Mouse (Mus musculus) liver, embryonic 16.5 days (tissue): ENCODE results near the gene Hes7. TPM values are rescaled to one million over a fixed set of nuclear protein-coding genes. Genes with fewer than 3 reads are reported as not detected.

Source experiments
- ATAC-seq: fragments of 200-750 bp; cut with Nextera tagmentation; 2 replicates; pipeline ENCODE4 v1.8.0; 2017; ENCODE audit warnings: low read depth, mild to moderate bottlenecking, moderate number of reproducible peaks, moderate library complexity
- H3K27ac ChIP-seq: fragments of 300-500 bp; sonication (generic); 2 replicates; pipeline ENCODE4 v1.5.1; 2014; ENCODE audit warnings: mild to moderate bottlenecking, low read length
- H3K27me3 ChIP-seq: fragments of 300-500 bp; sonication (generic); 2 replicates; pipeline ENCODE4 v1.6.1; 2014; ENCODE audit warnings: low read depth, low read length, mixed read lengths; ENCODE audit not compliant: control insufficient read depth, insufficient read depth
- H3K36me3 ChIP-seq: fragments of 300-500 bp; sonication (generic); 2 replicates; pipeline ENCODE4 v1.6.1; 2014; ENCODE audit warnings: mild to moderate bottlenecking; ENCODE audit not compliant: control insufficient read depth, insufficient read depth
- H3K4me1 ChIP-seq: fragments of 300-500 bp; sonication (generic); 2 replicates; pipeline ENCODE4 v1.6.1; 2014; ENCODE audit warnings: low read depth, low read length, mixed read lengths; ENCODE audit not compliant: control insufficient read depth
- H3K4me2 ChIP-seq: fragments of 300-500 bp; sonication (generic); 2 replicates; pipeline ENCODE4 v1.6.1; 2014; ENCODE audit warnings: low read depth, low read length, mixed read lengths
- H3K4me3 ChIP-seq: fragments of 300-500 bp; sonication (generic); 2 replicates; pipeline ENCODE4 v1.5.1; 2014; ENCODE audit warnings: low read depth, mild to moderate bottlenecking, low read length
- H3K9ac ChIP-seq: fragments of 300-500 bp; sonication (generic); 2 replicates; pipeline ENCODE4 v1.6.1; 2014; ENCODE audit warnings: low read depth, low read length
- H3K9me3 ChIP-seq: fragments of 300-500 bp; sonication (generic); replicated peaks from 2 replicates; pipeline ENCODE4 v1.6.1; 2016; ENCODE audit warnings: low read length; ENCODE audit not compliant: control insufficient read depth
- WGBS: fragments of 180-500 bp; shearing (Covaris S2); extraction: QIAGEN DNeasy Blood & Tissue Kit; methylation state at CpG from one replicate; pipeline ENCODE4 v1.1.7; 2014; ENCODE audit not compliant: insufficient replicate concordance; 5-methylcytosine and 5-hydroxymethylcytosine counted together
- polyA plus RNA-seq: library from polyadenylated mRNA; unstranded; fragments of >200 nt; fragmentation: Nextera tagmentation; extraction: Ambion mirVana; gene quantifications from 2 replicates; pipeline ENCODE4 v1.2.1, GENCODE M21; 2015

Gene Hes7
- 0.06 and 0.07 TPM in 2 replicates for polyA plus RNA-seq

DNA sequence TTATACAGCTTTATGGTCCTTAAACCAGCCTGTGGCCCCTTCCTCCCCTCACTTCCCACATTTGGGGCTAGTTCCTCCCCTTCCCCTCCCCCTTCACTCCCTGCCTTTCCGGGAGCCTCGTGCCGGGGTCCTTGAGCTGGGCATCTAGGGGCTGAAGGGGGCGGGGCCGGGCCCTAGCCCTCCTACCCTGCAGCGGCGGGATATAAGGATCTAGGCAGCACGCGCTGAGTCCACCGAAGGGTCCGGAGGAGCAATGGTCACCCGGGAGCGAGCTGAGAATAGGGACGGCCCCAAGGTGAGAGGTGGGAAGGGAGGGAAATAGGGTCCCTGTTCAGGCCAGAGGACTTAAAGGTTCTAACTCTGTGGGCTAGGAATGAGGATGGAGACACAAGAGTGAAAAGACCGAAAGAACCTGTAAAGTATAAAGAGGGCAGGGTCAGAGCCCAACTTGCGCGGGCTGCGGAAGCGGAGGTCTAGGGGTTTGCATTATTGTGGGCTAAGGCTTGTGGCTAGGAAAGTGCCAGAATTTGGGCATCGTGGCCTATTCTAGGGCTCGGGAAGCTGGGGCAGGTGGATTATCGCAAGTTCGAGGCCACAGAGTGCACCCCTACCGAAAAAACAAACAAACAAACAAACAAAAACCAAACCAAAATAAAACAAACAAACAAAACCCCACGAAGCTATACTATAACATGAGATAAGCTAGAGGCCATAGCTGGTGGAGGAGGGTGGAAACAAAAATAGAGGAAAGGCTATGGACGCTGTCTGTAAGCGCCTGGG lies at the start of gene Hes7:
Gene Hes7 (plus strand): TSS at position 184 of the 780 bp plus-strand sequence.
- Histone ChIP-seq H3K4me1 (peaks cover 58% of the 10 kb centered on the region), H3K36me3 (no peaks in the 10 kb centered on the region), H3K27ac (no peak within 1 kb of the TSS), H3K4me3 (peak within 1 kb of the TSS; percentile 74), H3K9me3 (no peaks in the 10 kb centered on the region), H3K27me3 (peaks cover 43% of the 10 kb centered on the region), H3K4me2 (peak within 1 kb of the TSS; percentile 97), H3K9ac (peak within 1 kb of the TSS; percentile 26; the same call in 1 of the 2 replicates)
- no peak for ATAC-seq
- WGBS, result under 1% methylated on average over 27 of the region's 27 CpGs

DNA sequence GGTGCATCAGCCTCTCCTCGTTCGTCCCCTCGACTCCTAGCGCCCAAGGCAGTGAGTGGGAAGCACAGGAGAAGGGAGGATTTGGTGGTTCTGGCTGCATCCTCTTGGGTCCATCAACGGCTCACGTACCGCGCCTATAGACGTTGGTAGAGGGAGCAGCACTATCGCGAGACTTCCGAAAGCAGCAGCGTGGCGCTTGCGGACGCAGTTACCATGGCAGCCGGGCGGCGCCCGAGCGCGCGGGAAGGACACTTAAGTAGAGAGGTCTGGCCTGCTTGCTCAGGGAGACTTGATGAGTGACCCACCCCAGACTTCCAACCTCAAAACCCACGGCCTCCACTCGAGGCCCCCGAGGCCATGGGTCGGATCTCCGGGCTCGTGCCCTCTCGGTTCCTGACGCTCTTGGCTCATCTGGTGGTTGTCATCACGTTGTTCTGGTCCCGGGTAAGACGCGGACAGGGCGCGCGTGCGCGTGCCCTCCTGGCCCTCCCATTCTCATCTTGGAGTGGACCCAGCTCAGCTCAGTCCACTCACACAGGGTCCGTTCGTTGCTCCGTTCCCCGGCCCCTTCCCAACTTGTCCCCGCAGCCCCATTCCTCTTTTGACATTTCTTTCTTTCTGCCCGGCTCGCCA lies 49.5 kb upstream of the Hes7 start, which contains the start of gene Tmem107:
Gene Tmem107 (plus strand): TSS at position 217 of the 633 bp plus-strand sequence.
- H3K27ac ChIP-seq, result peak within 1 kb of the TSS; percentile 83
- peak within 1 kb of the TSS; percentile 74 for H3K4me3 ChIP-seq
- H3K27me3 ChIP-seq, result no peaks in the 10 kb centered on the region
- H3K9ac ChIP-seq, result peak within 1 kb of the TSS; percentile 83
- no peaks in the 10 kb centered on the region for H3K36me3 ChIP-seq
- H3K9me3 ChIP-seq, result no peaks in the 10 kb centered on the region
- peaks cover 57% of the 10 kb centered on the region for H3K4me1 ChIP-seq
- peak; percentile 82 for ATAC-seq
- H3K4me2 ChIP-seq, result peak within 1 kb of the TSS; percentile 96
- under 1% methylated on average over 47 of the region's 47 CpGs for WGBS

GRCm38 (mm10) chr11:69071262-69071661 lies 48.9 kb upstream of the Hes7 start:
- peak overlapping the region; percentile 83 for H3K27ac ChIP-seq
- no peaks in the 10 kb centered on the region for H3K36me3 ChIP-seq
- H3K27me3 ChIP-seq, result no peaks in the 10 kb centered on the region
- ATAC-seq, result no peak
- WGBS, result 33% methylated on average over 9 of the region's 9 CpGs
- H3K9ac ChIP-seq, result peak overlapping the region; percentile 83
- no peaks in the 10 kb centered on the region for H3K9me3 ChIP-seq
- H3K4me2 ChIP-seq, result peak overlapping the region; percentile 96
- H3K4me1 ChIP-seq, result peaks cover 51% of the 10 kb centered on the region
- H3K4me3 ChIP-seq, result peak overlapping the region; percentile 74

- Histone ChIP-seq H3K9ac (peak overlapping the region; percentile 70), H3K9me3 (no peaks in the 10 kb centered on the region), H3K4me2 (peak overlapping the region; percentile 80), H3K4me3 (peak overlapping the region; percentile 48), H3K4me1 (peaks cover 43% of the 10 kb centered on the region), H3K27ac (peak overlapping the region; percentile 90), H3K36me3 (no peaks in the 10 kb centered on the region), H3K27me3 (no peaks in the 10 kb centered on the region)
- ATAC-seq, result no peak
- 81% methylated on average over 11 of the region's 11 CpGs for WGBS
Measured at GRCm38 (mm10) chr11:69072234-69072633, 48.0 kb upstream of the Hes7 start.

DNA sequence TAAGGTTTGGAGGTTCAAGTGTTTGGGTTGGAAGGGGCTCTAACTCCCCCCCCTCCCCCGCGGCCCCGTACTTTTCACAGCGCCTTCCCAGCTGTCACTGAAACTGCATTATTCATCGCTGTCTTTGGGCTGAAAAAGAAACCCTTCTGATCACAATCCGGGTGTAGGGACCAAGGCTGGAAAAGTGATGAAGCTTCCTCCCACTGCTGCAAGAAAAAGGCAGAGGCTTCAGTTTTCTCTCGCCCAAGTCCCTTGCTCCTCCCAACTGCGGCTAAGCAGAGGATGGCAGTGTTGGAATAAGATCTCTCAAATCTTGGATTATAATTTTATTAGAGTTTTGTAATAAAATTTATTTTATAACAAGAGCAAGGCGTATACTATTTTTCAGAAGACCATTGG lies 47.5 kb upstream of the Hes7 start:
- Histone ChIP-seq H3K9ac (peak overlapping the region; percentile 70), H3K27ac (peak overlapping the region; percentile 90), H3K4me2 (peak overlapping the region; percentile 80), H3K27me3 (no peaks in the 10 kb centered on the region), H3K36me3 (no peaks in the 10 kb centered on the region), H3K9me3 (no peaks in the 10 kb centered on the region), H3K4me1 (peaks cover 40% of the 10 kb centered on the region), H3K4me3 (peak overlapping the region; percentile 48)
- no peak for ATAC-seq
- WGBS, result 14% methylated on average over 9 of the region's 9 CpGs

DNA sequence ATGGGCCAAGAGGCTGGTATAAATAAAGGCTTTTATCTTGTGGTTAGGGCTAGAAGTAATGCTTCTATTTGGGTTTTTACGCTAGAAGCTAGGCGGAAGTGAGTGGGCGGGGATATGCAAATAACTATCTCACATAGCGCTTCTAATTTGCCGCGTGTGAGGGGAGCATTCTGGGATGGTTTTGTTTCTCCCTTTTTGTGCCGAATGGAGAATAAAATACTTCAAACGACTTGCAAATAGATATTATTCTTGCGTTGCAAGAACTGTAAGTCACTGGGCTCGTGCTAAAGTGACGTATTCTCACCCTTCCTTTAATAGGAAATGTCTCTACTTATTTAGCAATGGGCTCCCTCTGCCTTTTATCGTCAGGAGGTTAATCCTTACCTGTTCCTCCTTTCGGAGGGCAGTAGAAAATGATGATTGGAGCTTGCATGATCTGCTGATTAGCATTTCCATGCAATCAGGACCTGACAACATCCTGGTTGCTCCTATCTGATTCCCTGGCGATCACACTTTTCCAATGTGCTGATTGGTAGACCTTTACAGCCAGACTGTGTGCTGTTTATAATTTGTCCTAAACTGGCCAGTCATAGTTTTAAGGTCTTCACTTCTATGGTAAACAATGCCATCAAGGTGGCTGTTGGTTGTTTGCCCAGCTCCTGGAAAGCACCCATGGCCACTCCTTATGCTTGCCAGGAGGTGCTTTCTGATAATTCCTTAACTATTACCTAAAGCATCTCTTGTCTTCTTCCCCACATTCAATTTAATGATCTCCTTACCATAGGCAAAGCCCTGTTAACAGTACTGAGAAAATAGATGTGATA lies 46.9 kb upstream of the Hes7 start:
- H3K4me3 ChIP-seq, result peak overlapping the region; percentile 48
- peak overlapping the region; percentile 90 for H3K27ac ChIP-seq
- peaks cover 39% of the 10 kb centered on the region for H3K4me1 ChIP-seq
- under 1% methylated on average over 14 of the region's 14 CpGs for WGBS
- H3K27me3 ChIP-seq, result no peaks in the 10 kb centered on the region
- ATAC-seq, result peak; percentile 60
- H3K4me2 ChIP-seq, result peak overlapping the region; percentile 80
- no peaks in the 10 kb centered on the region for H3K9me3 ChIP-seq
- H3K36me3 ChIP-seq, result no peaks in the 10 kb centered on the region
- peak overlapping the region; percentile 70 for H3K9ac ChIP-seq

- no peaks in the 10 kb centered on the region for H3K36me3 ChIP-seq
- no peak for ATAC-seq
- H3K27ac ChIP-seq, result peak overlapping the region; percentile 90
- no peaks in the 10 kb centered on the region for H3K27me3 ChIP-seq
- peak overlapping the region; percentile 80; the same call in 1 of the 2 replicates for H3K4me2 ChIP-seq
- H3K9me3 ChIP-seq, result no peaks in the 10 kb centered on the region
- WGBS, result 39% methylated on average over 6 of the region's 6 CpGs
- H3K4me1 ChIP-seq, result peaks cover 39% of the 10 kb centered on the region
- H3K4me3 ChIP-seq, result no peak overlapping the region
- H3K9ac ChIP-seq, result peak overlapping the region; percentile 70
Measured at GRCm38 (mm10) chr11:69073951-69074775, 46.0 kb upstream of the Hes7 start.

- peaks cover 38% of the 10 kb centered on the region for H3K4me1 ChIP-seq
- WGBS, result 51% methylated on average over 2 of the region's 2 CpGs
- no peaks in the 10 kb centered on the region for H3K9me3 ChIP-seq
- H3K4me3 ChIP-seq, result no peak overlapping the region
- no peak for ATAC-seq
- peak overlapping the region; percentile 90 for H3K27ac ChIP-seq
- no peak overlapping the region for H3K9ac ChIP-seq
- no peaks in the 10 kb centered on the region for H3K36me3 ChIP-seq
- H3K4me2 ChIP-seq, result no peak overlapping the region
- H3K27me3 ChIP-seq, result no peaks in the 10 kb centered on the region
Measured at GRCm38 (mm10) chr11:69074776-69075069, 45.5 kb upstream of the Hes7 start.
